Mouse (Mus musculus): ENCODE measurements at regions not wholly inside any gene's neighbourhood (a gene's known extent, or its start where the extent isn't known, plus 50 kb on each side); places are given as distances from the start of the nearest gene placed in this dataset.

- TF ChIP-seq CTCF (IDR thresholded peaks at IDR 0.05; ENCODE audit: low read depth, low read length) (no peak), POLR2A (IDR thresholded peaks at IDR 0.05; ENCODE audit: extremely low read depth, insufficient read depth, low read length) (no peak)
Observed at GRCm38 (mm10) chr8:87303522-87303921, 168.9 kb downstream of the Cbln1 start.
